Mouse (Mus musculus): ENCODE measurements around the gene Klhl28. TPM values are rescaled to one million over a fixed set of nuclear protein-coding genes. Genes with fewer than 3 reads are reported as not detected.

Klhl28 gene
- polyA plus RNA-seq, 1 experiment from 2014 or later, result 10.3 TPM

GRCm38 (mm10) chr12:64902506-64902905 is 62.8 kb downstream of the Klhl28 start:
- 19% methylated on average over 8 of the region's 8 CpGs for WGBS
- Histone ChIP-seq H3K4me2 (ENCODE audit: low read depth, low read length) (no peak overlapping the region; the same call in 1 of the 2 replicates), H3K4me3 (replicated peaks; ENCODE audit: low read length) (no peak overlapping the region), H3K9ac (ENCODE audit: low read length) (no peak overlapping the region), H3K27ac (ENCODE audit: low read length) (peak overlapping the region; percentile 62; the same call in 1 of the 2 replicates), H3K36me3 (ENCODE audit: control insufficient read depth, insufficient read depth, low read length) (no peaks in the 10 kb centered on the region), H3K27me3 (ENCODE audit: control insufficient read depth, insufficient read depth, low read length) (no peaks in the 10 kb centered on the region), H3K9me3 (replicated peaks; ENCODE audit: control insufficient read depth, low read length) (no peaks in the 10 kb centered on the region), H3K4me1 (ENCODE audit: control insufficient read depth, insufficient read depth, low read length) (0 out of 2 replicates have a peak, but pooled peaks cover 6% of the 10 kb centered on the region)
- peak; percentile 85 for ATAC-seq (ENCODE audit: insufficient read depth, low FRiP score)

GRCm38 (mm10) chr12:64897060-64897730 is 68.1 kb downstream of the Klhl28 start:
- WGBS, result 42% methylated on average over 4 of the region's 4 CpGs
- no peak for ATAC-seq (ENCODE audit: insufficient read depth, low FRiP score)
- no peak overlapping the region for H3K4me2 ChIP-seq (ENCODE audit: low read depth, low read length)
- H3K9me3 ChIP-seq (replicated peaks; ENCODE audit: control insufficient read depth, low read length), result no peaks in the 10 kb centered on the region
- no peak overlapping the region for H3K4me3 ChIP-seq (replicated peaks; ENCODE audit: low read length)
- H3K9ac ChIP-seq (ENCODE audit: low read length), result no peak overlapping the region
- H3K27me3 ChIP-seq (ENCODE audit: control insufficient read depth, insufficient read depth, low read length), result no peaks in the 10 kb centered on the region
- H3K27ac ChIP-seq (ENCODE audit: low read length), result no peak overlapping the region
- H3K36me3 ChIP-seq (ENCODE audit: control insufficient read depth, insufficient read depth, low read length), result no peaks in the 10 kb centered on the region
- H3K4me1 ChIP-seq (ENCODE audit: control insufficient read depth, insufficient read depth, low read length), result 0 out of 2 replicates have a peak, but pooled peaks cover 4% of the 10 kb centered on the region

Other genes with a start within 250 kb of the Klhl28 start
- gene Gm527, start 47.6 kb downstream of the Klhl28 start, polyA plus RNA-seq (2015; fragmentation: Nextera tagmentation; extraction: Ambion mirVana), result 0.93 and 1.3 TPM in 2 replicates
- gene Togaram1, start 270 bp upstream of the Klhl28 start, polyA plus RNA-seq (2015; fragmentation: Nextera tagmentation; extraction: Ambion mirVana), result 27.3 and 31.9 TPM in 2 replicates
- gene Prpf39, start 70.8 kb upstream of the Klhl28 start, polyA plus RNA-seq (2015; fragmentation: Nextera tagmentation; extraction: Ambion mirVana), result 47.6 and 51.0 TPM in 2 replicates
- gene Fkbp3, start 108.5 kb upstream of the Klhl28 start, polyA plus RNA-seq (2015; fragmentation: Nextera tagmentation; extraction: Ambion mirVana), result 229 and 327 TPM in 2 replicates
- 4.3 and 4.4 TPM in 2 replicates for gene Fancm, start 110.1 kb upstream of the Klhl28 start, polyA plus RNA-seq (2015; fragmentation: Nextera tagmentation; extraction: Ambion mirVana)
- 39.7 and 42.1 TPM in 2 replicates for gene Mis18bp1, start 207.1 kb upstream of the Klhl28 start, polyA plus RNA-seq (2015; fragmentation: Nextera tagmentation; extraction: Ambion mirVana)